Mouse (Mus musculus): ENCODE measurements at regions not wholly inside any gene's neighbourhood (a gene's known extent, or its start where the extent isn't known, plus 50 kb on each side); places are given as distances from the start of the nearest gene placed in this dataset.

DNA sequence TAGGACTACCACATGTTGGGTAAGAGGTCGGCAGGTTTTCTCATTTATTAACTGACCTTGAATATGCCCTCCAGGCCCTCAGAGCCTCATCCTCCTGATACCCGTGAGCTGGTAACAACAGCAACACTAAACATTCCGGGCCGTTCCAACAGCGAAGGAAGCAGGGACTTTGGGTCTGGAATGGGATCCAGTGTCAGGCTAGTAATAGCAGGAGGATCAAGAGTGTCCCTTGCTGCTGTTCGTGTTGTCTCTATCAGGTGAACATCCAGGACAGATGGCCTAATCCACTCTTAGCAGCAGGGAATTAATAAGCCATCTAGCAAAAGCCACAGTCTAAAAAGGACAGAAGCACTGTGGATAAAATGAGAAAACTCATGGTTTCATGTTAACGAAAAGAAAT lies 106.7 kb downstream of the Cpeb2 start:
- no peaks in the 10 kb centered on the region for H3K4me1 ChIP-seq (ENCODE audit: control insufficient read depth, insufficient read depth, low read length)
- no peak overlapping the region for H3K4me3 ChIP-seq (ENCODE audit: low read length)
- WGBS: 80% methylated on average over 7 of the region's 7 CpGs
- no peaks in the 10 kb centered on the region for H3K36me3 ChIP-seq (ENCODE audit: control insufficient read depth, insufficient read depth, low read length)
- no peaks in the 10 kb centered on the region for H3K9me3 ChIP-seq (ENCODE audit: control insufficient read depth, low read length)
- ATAC-seq (ENCODE audit: low FRiP score, low TSS enrichment): no peak
- H3K9ac ChIP-seq (ENCODE audit: low read depth, low read length): no peak overlapping the region
- H3K27me3 ChIP-seq (ENCODE audit: control insufficient read depth, insufficient read depth, low read length): no peaks in the 10 kb centered on the region
- no peak overlapping the region for H3K27ac ChIP-seq (ENCODE audit: low read depth, low read length)
- no peak overlapping the region for H3K4me2 ChIP-seq (replicated peaks; ENCODE audit: low read depth, low read length)

DNA sequence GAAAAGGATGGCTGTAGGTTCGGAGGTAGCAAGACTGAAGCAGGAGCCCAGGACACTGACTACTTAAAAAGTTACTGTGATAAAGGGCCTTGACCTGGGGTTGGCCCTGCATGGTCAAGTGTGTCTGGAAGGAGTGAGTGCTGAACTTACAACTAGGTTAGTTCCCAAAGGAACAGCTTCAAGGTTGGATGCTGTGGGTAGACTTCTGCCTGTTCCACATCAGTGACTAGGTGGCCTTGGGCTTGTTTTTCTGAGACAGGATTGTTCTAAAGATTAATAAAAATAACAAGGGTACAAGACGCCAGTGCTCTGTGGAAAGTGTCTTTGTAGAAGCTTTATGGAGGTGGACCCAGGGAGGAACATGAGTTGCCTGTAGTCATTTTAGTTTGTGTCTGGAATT lies 108.5 kb downstream of the Cpeb2 start:
- H3K4me3 ChIP-seq (ENCODE audit: low read length): no peak overlapping the region
- ATAC-seq (ENCODE audit: low FRiP score, low TSS enrichment): no peak
- no peaks in the 10 kb centered on the region for H3K36me3 ChIP-seq (ENCODE audit: control insufficient read depth, insufficient read depth, low read length)
- 70% methylated on average over 2 of the region's 2 CpGs for WGBS
- H3K4me2 ChIP-seq (replicated peaks; ENCODE audit: low read depth, low read length): no peak overlapping the region
- no peak overlapping the region for H3K9ac ChIP-seq (ENCODE audit: low read depth, low read length)
- H3K27ac ChIP-seq (ENCODE audit: low read depth, low read length): no peak overlapping the region
- no peaks in the 10 kb centered on the region for H3K9me3 ChIP-seq (ENCODE audit: control insufficient read depth, low read length)
- no peaks in the 10 kb centered on the region for H3K4me1 ChIP-seq (ENCODE audit: control insufficient read depth, insufficient read depth, low read length)
- no peaks in the 10 kb centered on the region for H3K27me3 ChIP-seq (ENCODE audit: control insufficient read depth, insufficient read depth, low read length)

DNA sequence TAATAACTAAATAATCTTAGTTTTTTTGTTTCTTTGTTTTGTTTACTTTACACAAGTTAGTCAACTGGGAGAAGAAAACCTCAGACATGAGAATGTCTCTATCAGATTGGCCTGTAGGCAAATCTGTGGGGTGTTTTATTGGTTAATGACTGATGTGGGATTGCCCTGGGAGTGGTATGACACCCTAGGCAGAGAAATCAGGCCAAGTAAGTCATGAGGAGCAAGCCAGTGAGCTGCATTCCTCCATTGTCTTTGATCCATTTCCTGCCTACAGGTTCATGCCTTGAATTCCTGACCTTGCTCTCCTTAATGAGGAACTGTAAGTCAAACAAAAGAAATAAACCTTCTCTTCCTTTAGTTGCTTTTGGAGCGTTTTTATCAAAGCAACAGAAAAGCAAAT lies 111.5 kb downstream of the Cpeb2 start:
- WGBS: 86% methylated on average over 1 of the region's 1 CpGs
- Histone ChIP-seq H3K4me3 (ENCODE audit: low read length) (no peak overlapping the region), H3K36me3 (ENCODE audit: control insufficient read depth, insufficient read depth, low read length) (no peaks in the 10 kb centered on the region), H3K4me2 (replicated peaks; ENCODE audit: low read depth, low read length) (no peak overlapping the region), H3K27ac (ENCODE audit: low read depth, low read length) (no peak overlapping the region), H3K9ac (ENCODE audit: low read depth, low read length) (no peak overlapping the region), H3K27me3 (ENCODE audit: control insufficient read depth, insufficient read depth, low read length) (no peaks in the 10 kb centered on the region), H3K4me1 (ENCODE audit: control insufficient read depth, insufficient read depth, low read length) (no peaks in the 10 kb centered on the region), H3K9me3 (ENCODE audit: control insufficient read depth, low read length) (no peaks in the 10 kb centered on the region)
- ATAC-seq (ENCODE audit: low FRiP score, low TSS enrichment): no peak

DNA sequence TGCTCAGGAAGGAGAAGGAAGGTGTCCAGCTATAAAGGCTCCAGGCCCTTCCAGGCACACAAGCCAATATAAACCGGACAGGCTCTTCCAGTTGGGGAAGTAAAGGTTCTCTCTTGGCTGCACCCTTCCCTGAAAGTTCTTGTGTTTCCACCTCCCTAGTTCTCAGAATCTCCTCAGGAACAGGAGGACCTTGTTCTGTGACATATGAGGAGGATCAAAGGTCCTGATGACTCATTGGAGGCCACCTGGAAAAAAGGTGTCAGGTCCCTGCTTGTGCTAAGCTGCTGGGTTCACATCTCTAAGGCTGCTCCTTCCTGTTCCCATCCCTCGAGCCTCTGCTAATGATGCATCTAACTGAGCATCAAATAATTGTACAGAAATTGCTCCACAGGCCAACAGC lies 118.0 kb downstream of the Cpeb2 start:
- Histone ChIP-seq H3K9me3 (ENCODE audit: control insufficient read depth, low read length) (no peaks in the 10 kb centered on the region), H3K4me2 (replicated peaks; ENCODE audit: low read depth, low read length) (no peak overlapping the region), H3K36me3 (ENCODE audit: control insufficient read depth, insufficient read depth, low read length) (no peaks in the 10 kb centered on the region), H3K27ac (ENCODE audit: low read depth, low read length) (no peak overlapping the region), H3K9ac (ENCODE audit: low read depth, low read length) (no peak overlapping the region), H3K4me3 (ENCODE audit: low read length) (no peak overlapping the region), H3K27me3 (ENCODE audit: control insufficient read depth, insufficient read depth, low read length) (no peaks in the 10 kb centered on the region), H3K4me1 (ENCODE audit: control insufficient read depth, insufficient read depth, low read length) (peaks cover 3% of the 10 kb centered on the region; the same call in 1 of the 2 replicates)
- ATAC-seq (ENCODE audit: low FRiP score, low TSS enrichment): no peak
- 75% methylated on average over 2 of the region's 2 CpGs for WGBS

GRCm38 (mm10) chr5:43353021-43353990 lies 120.3 kb downstream of the Cpeb2 start:
- Histone ChIP-seq H3K4me3 (ENCODE audit: low read length) (no peak overlapping the region), H3K9me3 (ENCODE audit: control insufficient read depth, low read length) (no peaks in the 10 kb centered on the region), H3K9ac (ENCODE audit: low read depth, low read length) (no peak overlapping the region), H3K4me1 (ENCODE audit: control insufficient read depth, insufficient read depth, low read length) (peaks cover 3% of the 10 kb centered on the region; the same call in 1 of the 2 replicates), H3K27me3 (ENCODE audit: control insufficient read depth, insufficient read depth, low read length) (no peaks in the 10 kb centered on the region), H3K27ac (ENCODE audit: low read depth, low read length) (no peak overlapping the region), H3K36me3 (ENCODE audit: control insufficient read depth, insufficient read depth, low read length) (no peaks in the 10 kb centered on the region), H3K4me2 (replicated peaks; ENCODE audit: low read depth, low read length) (no peak overlapping the region)
- ATAC-seq (ENCODE audit: low FRiP score, low TSS enrichment): no peak
- WGBS: 31% methylated on average over 23 of the region's 23 CpGs

GRCm38 (mm10) chr5:43354351-43354942 lies 121.5 kb downstream of the Cpeb2 start:
- Histone ChIP-seq H3K4me1 (ENCODE audit: control insufficient read depth, insufficient read depth, low read length) (peaks cover 3% of the 10 kb centered on the region; the same call in 1 of the 2 replicates), H3K4me2 (replicated peaks; ENCODE audit: low read depth, low read length) (peak overlapping the region; percentile 62), H3K9ac (ENCODE audit: low read depth, low read length) (no peak overlapping the region), H3K9me3 (ENCODE audit: control insufficient read depth, low read length) (no peaks in the 10 kb centered on the region), H3K27ac (ENCODE audit: low read depth, low read length) (no peak overlapping the region), H3K27me3 (ENCODE audit: control insufficient read depth, insufficient read depth, low read length) (no peaks in the 10 kb centered on the region), H3K4me3 (ENCODE audit: low read length) (peak overlapping the region; percentile 38), H3K36me3 (ENCODE audit: control insufficient read depth, insufficient read depth, low read length) (no peaks in the 10 kb centered on the region)
- WGBS: 40% methylated on average over 14 of the region's 14 CpGs
- peak; percentile 24 for ATAC-seq (ENCODE audit: low FRiP score, low TSS enrichment)

DNA sequence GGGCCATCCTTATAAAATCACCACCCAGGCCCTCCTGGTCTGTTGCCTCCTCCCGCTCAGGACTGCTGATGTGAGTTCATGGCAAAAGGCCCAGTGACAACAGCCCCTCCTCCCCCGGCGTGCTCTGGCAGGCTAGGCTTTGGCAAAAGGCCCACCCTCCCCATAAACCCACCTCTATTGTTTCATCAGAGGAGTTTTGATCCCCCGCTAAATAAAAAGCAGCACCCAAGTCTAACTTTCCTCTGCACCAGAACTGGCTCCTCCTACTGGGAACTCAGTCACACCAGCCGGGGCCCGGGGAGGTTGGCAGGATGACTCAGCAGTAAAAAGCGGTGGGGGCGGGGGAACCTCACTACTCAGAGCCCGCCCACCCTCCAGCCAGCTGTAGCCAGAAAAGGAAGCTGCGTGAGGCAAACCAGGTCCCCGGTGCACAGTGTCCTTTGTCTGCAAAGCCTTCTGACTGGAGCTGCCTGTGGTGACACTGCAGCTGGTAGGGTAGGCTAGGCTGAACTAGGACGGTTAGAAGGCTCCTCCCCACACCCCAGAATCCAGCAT lies 122.1 kb downstream of the Cpeb2 start:
- no peaks in the 10 kb centered on the region for H3K27me3 ChIP-seq (ENCODE audit: control insufficient read depth, insufficient read depth, low read length)
- H3K4me2 ChIP-seq (replicated peaks; ENCODE audit: low read depth, low read length): peak overlapping the region; percentile 62
- peaks cover 3% of the 10 kb centered on the region; the same call in 1 of the 2 replicates for H3K4me1 ChIP-seq (ENCODE audit: control insufficient read depth, insufficient read depth, low read length)
- H3K4me3 ChIP-seq (ENCODE audit: low read length): peak overlapping the region; percentile 38
- H3K27ac ChIP-seq (ENCODE audit: low read depth, low read length): no peak overlapping the region
- H3K9me3 ChIP-seq (ENCODE audit: control insufficient read depth, low read length): no peaks in the 10 kb centered on the region
- no peaks in the 10 kb centered on the region for H3K36me3 ChIP-seq (ENCODE audit: control insufficient read depth, insufficient read depth, low read length)
- peak overlapping the region; percentile 1; the same call in 1 of the 2 replicates for H3K9ac ChIP-seq (ENCODE audit: low read depth, low read length)
- peak; percentile 98 for ATAC-seq (ENCODE audit: low FRiP score, low TSS enrichment)
- whole genome bisulfite sequencing: under 1% methylated on average over 12 of the region's 12 CpGs

GRCm38 (mm10) chr5:43355832-43356231 lies 122.9 kb downstream of the Cpeb2 start:
- no peak for ATAC-seq (ENCODE audit: low FRiP score, low TSS enrichment)
- Histone ChIP-seq H3K9me3 (ENCODE audit: control insufficient read depth, low read length) (no peaks in the 10 kb centered on the region), H3K27me3 (ENCODE audit: control insufficient read depth, insufficient read depth, low read length) (no peaks in the 10 kb centered on the region), H3K36me3 (ENCODE audit: control insufficient read depth, insufficient read depth, low read length) (no peaks in the 10 kb centered on the region), H3K4me1 (ENCODE audit: control insufficient read depth, insufficient read depth, low read length) (peaks cover 3% of the 10 kb centered on the region; the same call in 1 of the 2 replicates), H3K9ac (ENCODE audit: low read depth, low read length) (no peak overlapping the region), H3K27ac (ENCODE audit: low read depth, low read length) (no peak overlapping the region), H3K4me3 (ENCODE audit: low read length) (no peak overlapping the region), H3K4me2 (replicated peaks; ENCODE audit: low read depth, low read length) (no peak overlapping the region)
- 76% methylated on average over 16 of the region's 16 CpGs for WGBS

Data from kidney, embryonic 14.5 days (tissue).